Mouse (Mus musculus) heart, embryonic 15.5 days (tissue): ENCODE results near the gene Pde6c. TPM values are rescaled to one million over a fixed set of nuclear protein-coding genes. Genes with fewer than 3 reads are reported as not detected.
A peak's percentile ranks its signal among the peaks of the same experiment; 100 is the strongest.

ENCODE experiments used
- ATAC-seq: fragments of 200-750 bp; cut with Nextera tagmentation; replicated peaks from 2 replicates; pipeline ENCODE4 v1.8.0; 2017; ENCODE audit warnings: low read depth, moderate TSS enrichment; ENCODE audit not compliant: insufficient number of reproducible peaks, insufficient read depth, low FRiP score
- H3K27ac ChIP-seq: fragments of 300-500 bp; sonication (generic); 2 replicates; pipeline ENCODE4 v1.5.1; 2015; ENCODE audit warnings: mild to moderate bottlenecking, inconsistent platforms
- H3K27me3 ChIP-seq: fragments of 300-500 bp; sonication (generic); 2 replicates; pipeline ENCODE4 v1.6.1; 2015; ENCODE audit warnings: inconsistent platforms
- H3K36me3 ChIP-seq: fragments of 300-500 bp; sonication (generic); 2 replicates; pipeline ENCODE4 v1.6.1; 2015; ENCODE audit warnings: mild to moderate bottlenecking, inconsistent platforms
- H3K4me1 ChIP-seq: fragments of 300-500 bp; sonication (generic); replicated peaks from 2 replicates; pipeline ENCODE4 v1.6.1; 2015; ENCODE audit warnings: inconsistent platforms
- H3K4me2 ChIP-seq: fragments of 300-500 bp; sonication (generic); 2 replicates; pipeline ENCODE4 v1.6.1; 2015; ENCODE audit warnings: inconsistent platforms, mild to moderate bottlenecking, moderate library complexity
- H3K4me3 ChIP-seq: fragments of 300-500 bp; sonication (generic); 2 replicates; pipeline ENCODE4 v1.5.1; 2015; ENCODE audit warnings: mild to moderate bottlenecking, inconsistent platforms
- H3K9ac ChIP-seq: fragments of 300-500 bp; sonication (generic); 2 replicates; pipeline ENCODE4 v1.6.1; 2015; ENCODE audit warnings: mild to moderate bottlenecking, inconsistent platforms
- H3K9me3 ChIP-seq: fragments of 300-500 bp; sonication (generic); replicated peaks from 2 replicates; pipeline ENCODE4 v1.6.1; 2016; ENCODE audit warnings: inconsistent platforms
- WGBS: fragments of 180-500 bp; shearing (Covaris S2); methylation state at CpG from one replicate; pipeline ENCODE4 v1.1.7; 2015; ENCODE audit warnings: mixed read lengths; 5-methylcytosine and 5-hydroxymethylcytosine counted together
- polyA plus RNA-seq: library from polyadenylated mRNA; unstranded; fragments of >200 nt; fragmentation: Nextera tagmentation; extraction: Ambion mirVana; gene quantifications from 2 replicates; pipeline ENCODE4 v1.2.1, GENCODE M21; 2015

Gene Pde6c
- not detected in 2 replicates for polyA plus RNA-seq

DNA sequence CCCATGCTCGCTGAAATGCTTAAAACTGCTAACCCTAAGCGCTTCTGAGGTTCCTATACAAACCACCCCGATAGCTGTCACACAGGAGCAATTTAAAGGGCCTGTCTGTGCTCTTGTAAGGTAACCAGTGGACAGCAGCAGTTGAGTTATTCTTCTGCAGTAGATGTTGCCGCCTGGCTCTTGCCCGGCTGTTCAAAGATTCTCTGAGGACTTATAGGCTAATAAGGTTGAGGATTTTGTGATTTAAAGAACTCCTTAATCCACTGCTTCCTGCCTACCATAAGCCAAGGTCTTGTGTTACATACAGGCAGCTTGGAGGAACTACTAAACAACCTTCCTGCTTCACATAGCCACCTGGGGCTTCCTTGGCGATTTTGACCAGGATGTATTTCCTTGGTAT is at the start of gene Pde6c:
TSS of gene Pde6c (plus strand) at position 301 of the 400 bp plus-strand sequence.
- no peak within 1 kb of the TSS for H3K4me2 ChIP-seq
- no peaks in the 10 kb centered on the region for H3K9me3 ChIP-seq
- H3K9ac ChIP-seq: no peak within 1 kb of the TSS
- H3K4me1 ChIP-seq: no peaks in the 10 kb centered on the region
- 77% methylated on average over 6 of the region's 6 CpGs for WGBS
- H3K4me3 ChIP-seq: no peak within 1 kb of the TSS
- no peaks in the 10 kb centered on the region for H3K36me3 ChIP-seq
- H3K27ac ChIP-seq: no peak within 1 kb of the TSS
- no peak for ATAC-seq
- H3K27me3 ChIP-seq: 0 out of 2 replicates have a peak, but pooled peaks cover 4% of the 10 kb centered on the region

DNA sequence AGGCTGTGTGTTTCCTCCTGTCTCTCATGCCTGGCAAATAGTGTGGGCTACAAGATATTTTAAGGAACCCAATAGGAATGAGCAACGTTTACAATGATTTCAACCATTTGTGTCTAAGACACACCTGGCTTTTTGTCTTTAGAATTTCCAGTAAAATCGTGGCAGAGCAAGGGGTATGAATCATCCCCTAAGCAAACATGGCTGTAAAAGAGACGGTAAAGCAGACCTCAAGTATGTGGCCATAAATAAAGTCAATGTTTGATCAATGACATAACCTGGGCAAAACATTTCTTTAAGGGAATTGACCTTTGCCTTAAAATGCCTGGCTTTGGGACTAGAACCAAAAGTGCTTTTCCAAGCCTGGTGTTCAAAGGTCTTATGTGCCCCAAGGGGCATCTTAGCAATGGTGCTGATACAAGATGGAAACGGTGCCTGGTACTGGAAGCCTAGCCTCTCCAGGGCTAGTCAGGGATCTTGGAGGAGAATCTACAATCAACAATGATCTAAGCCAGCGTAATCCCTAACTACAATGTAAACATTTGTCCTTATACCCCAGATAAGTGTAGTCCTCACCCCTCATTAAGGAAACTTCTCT is 49.6 kb upstream of the Pde6c start:
- Histone ChIP-seq H3K27me3 (0 out of 2 replicates have a peak, but pooled peaks cover 3% of the 10 kb centered on the region), H3K9ac (no peak overlapping the region), H3K36me3 (no peaks in the 10 kb centered on the region), H3K27ac (no peak overlapping the region), H3K4me3 (no peak overlapping the region), H3K4me1 (0 out of 2 replicates have a peak, but pooled peaks cover 4% of the 10 kb centered on the region), H3K9me3 (no peaks in the 10 kb centered on the region), H3K4me2 (no peak overlapping the region)
- no peak for ATAC-seq
- WGBS: 59% methylated on average over 5 of the region's 5 CpGs

DNA sequence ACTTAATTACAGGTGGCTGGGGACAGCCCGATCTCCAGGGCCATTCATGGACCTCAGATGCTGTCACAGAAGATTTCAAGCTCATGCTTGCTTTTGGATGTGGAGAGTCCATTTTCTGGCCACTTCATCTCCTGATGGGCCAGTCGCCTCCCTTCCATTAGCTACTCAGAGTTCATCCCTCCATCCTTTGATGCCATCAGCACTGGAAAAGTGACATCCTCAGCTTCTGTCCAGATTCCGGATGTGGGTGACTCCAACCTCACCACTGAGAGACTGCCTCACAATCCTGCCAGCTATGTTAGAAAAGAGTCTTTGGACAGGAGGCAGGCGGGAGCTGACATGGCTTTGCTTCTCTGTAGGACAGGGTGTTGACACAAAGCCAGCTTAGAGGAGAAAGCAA is 46.7 kb upstream of the Pde6c start:
- Histone ChIP-seq H3K27me3 (0 out of 2 replicates have a peak, but pooled peaks cover 3% of the 10 kb centered on the region), H3K9me3 (no peaks in the 10 kb centered on the region), H3K4me2 (no peak overlapping the region), H3K4me1 (0 out of 2 replicates have a peak, but pooled peaks cover 4% of the 10 kb centered on the region), H3K4me3 (no peak overlapping the region), H3K27ac (no peak overlapping the region), H3K9ac (no peak overlapping the region), H3K36me3 (no peaks in the 10 kb centered on the region)
- 71% methylated on average over 4 of the region's 4 CpGs for WGBS
- ATAC-seq: no peak

DNA sequence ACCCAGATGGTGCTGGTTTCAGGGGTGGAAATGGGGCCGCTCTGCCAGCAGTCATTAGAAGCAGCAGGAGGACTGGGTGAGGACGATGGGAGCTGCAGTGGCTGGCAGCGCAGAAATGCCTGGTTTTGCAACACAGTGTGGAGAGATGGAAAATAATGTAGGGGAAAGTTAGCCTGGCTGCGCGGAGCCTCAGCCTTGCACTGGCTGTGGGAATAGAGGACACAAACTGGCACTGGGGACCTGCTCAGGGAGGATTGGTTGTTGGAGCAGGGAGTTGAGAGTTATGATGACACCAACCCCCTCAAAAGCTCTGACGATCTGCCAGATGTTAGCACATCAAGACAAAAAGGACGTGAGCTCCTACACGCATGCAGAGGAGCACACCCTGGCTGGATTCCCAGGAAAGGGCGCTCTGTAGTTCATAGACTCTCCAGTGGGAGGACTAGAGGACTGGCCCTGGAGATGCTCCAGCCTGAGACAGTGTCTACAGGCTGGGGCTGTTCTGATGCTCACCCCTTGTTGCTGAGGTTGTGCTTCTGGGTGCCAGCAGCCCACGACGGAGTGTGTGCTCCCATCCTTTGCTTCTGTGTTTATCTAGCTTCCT is 45.5 kb upstream of the Pde6c start:
- no peaks in the 10 kb centered on the region for H3K36me3 ChIP-seq
- H3K4me1 ChIP-seq: 0 out of 2 replicates have a peak, but pooled peaks cover 4% of the 10 kb centered on the region
- H3K4me2 ChIP-seq: peak overlapping the region; percentile 24; the same call in 1 of the 2 replicates
- WGBS: 44% methylated on average over 11 of the region's 11 CpGs
- H3K9me3 ChIP-seq: no peaks in the 10 kb centered on the region
- 0 out of 2 replicates have a peak, but pooled peaks cover 3% of the 10 kb centered on the region for H3K27me3 ChIP-seq
- H3K4me3 ChIP-seq: no peak overlapping the region
- no peak overlapping the region for H3K27ac ChIP-seq
- ATAC-seq: peak; percentile 74
- H3K9ac ChIP-seq: no peak overlapping the region

DNA sequence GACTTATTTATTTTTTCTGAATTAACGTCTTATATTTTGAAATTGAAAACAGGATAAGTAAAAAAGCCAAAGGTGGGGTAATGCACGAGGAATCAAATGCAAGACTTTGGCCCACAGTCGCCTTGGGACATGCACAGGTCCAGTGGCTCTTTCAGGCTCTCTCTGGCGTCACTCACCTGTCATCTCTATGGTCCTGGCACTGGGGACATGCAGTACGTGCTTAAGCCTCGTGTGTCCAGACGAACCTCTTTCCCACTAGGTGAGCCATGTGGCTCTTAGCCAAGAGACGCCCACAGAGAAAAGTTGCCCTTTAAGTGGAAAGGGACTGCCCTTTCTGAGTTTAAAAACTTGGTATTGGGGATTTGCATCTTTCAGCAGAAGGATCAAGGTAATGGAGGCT is 43.2 kb upstream of the Pde6c start:
- no peak for ATAC-seq
- 69% methylated on average over 8 of the region's 8 CpGs for WGBS

DNA sequence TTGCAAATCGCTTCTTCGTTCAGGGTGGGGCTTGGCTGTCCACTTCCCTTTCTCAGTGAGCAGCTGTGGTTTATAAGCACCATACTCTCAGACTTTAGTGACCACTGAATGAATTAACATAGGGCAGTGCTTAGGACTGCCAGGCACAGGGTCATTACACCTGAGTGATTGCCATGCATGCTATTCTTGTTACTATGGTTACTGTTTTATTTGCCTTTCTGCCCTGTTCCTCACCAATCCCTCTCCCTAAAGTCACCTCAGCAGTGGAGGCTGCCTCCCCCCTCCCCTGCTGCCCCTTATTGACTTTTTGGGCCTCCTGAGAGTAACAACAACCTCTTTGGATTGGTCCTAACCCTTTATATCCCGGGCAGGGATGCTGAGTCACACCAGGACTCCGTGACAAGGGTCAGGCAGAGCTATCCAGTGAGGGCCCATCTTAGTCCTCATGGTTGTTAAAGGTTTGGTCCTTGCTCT is 41.0 kb upstream of the Pde6c start:
- Histone ChIP-seq H3K4me1 (peaks cover 4% of the 10 kb centered on the region; the same call in 1 of the 2 replicates), H3K27ac (no peak overlapping the region), H3K36me3 (no peaks in the 10 kb centered on the region), H3K9ac (no peak overlapping the region), H3K4me2 (no peak overlapping the region), H3K9me3 (no peaks in the 10 kb centered on the region), H3K4me3 (no peak overlapping the region), H3K27me3 (peaks cover 30% of the 10 kb centered on the region)
- no peak for ATAC-seq
- WGBS: 68% methylated on average over 4 of the region's 4 CpGs

More for the DNA sequence above, 43.2 kb upstream of the Pde6c start:
- H3K4me3 ChIP-seq: no peak overlapping the region
- H3K27ac ChIP-seq: no peak overlapping the region
- no peak overlapping the region for H3K9ac ChIP-seq
- no peak overlapping the region for H3K4me2 ChIP-seq
- 0 out of 2 replicates have a peak, but pooled peaks cover 4% of the 10 kb centered on the region for H3K4me1 ChIP-seq
- H3K36me3 ChIP-seq: no peaks in the 10 kb centered on the region
- peaks cover 14% of the 10 kb centered on the region for H3K27me3 ChIP-seq
- H3K9me3 ChIP-seq: no peaks in the 10 kb centered on the region

DNA sequence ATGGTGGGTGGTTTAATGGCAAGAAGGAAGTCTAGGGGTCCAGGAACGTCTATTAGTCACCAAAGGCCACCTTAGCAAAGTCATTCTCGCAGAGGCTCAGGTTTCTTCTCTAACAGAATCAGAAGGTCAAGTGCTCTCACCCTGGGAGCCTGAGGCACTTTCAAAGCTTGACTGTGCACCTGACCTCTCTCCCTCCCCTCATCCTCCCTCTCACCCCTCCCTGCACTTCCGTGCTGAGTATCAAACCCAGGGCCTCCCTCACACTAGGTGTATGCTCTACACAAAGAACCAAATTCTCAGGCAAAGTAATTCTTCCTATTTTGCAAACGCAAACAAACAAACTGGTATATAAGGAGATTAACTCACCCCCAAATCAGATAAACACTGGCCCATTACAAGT is 36.4 kb upstream of the Pde6c start:
- H3K9ac ChIP-seq: no peak overlapping the region
- no peak overlapping the region for H3K4me3 ChIP-seq
- H3K4me2 ChIP-seq: no peak overlapping the region
- peaks cover 8% of the 10 kb centered on the region for H3K4me1 ChIP-seq
- H3K27ac ChIP-seq: no peak overlapping the region
- WGBS: 11% methylated on average over 4 of the region's 4 CpGs
- peaks cover 67% of the 10 kb centered on the region for H3K27me3 ChIP-seq
- no peaks in the 10 kb centered on the region for H3K36me3 ChIP-seq
- no peak for ATAC-seq
- no peaks in the 10 kb centered on the region for H3K9me3 ChIP-seq

DNA sequence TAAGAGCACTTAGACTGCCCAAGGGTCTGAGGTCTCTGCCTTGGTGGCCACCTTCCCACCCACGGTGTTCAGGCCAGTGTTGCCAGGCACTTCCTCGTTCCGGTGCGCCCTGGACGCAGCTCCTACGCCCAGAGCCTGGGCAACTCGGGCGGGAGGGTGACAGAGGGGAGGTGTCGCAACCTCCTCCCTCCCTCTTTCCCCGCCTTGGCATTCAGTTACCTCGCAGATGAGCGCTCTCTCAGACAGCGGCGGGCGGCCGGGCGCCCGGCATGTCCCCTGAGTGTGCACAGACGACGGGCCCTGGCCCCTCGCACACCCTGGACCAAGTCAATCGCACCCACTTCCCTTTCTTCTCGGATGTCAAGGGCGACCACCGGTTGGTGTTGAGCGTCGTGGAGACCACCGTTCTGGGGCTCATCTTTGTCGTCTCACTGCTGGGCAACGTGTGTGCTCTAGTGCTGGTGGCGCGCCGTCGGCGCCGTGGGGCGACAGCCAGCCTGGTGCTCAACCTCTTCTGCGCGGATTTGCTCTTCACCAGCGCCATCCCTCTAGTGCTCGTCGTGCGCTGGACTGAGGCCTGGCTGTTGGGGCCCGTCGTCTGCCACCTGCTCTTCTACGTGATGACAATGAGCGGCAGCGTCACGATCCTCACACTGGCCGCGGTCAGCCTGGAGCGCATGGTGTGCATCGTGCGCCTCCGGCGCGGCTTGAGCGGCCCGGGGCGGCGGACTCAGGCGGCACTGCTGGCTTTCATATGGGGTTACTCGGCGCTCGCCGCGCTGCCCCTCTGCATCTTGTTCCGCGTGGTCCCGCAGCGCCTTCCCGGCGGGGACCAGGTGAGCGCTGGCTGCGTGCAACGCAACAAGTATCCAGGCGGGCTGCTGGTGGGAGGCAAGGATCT is 35.5 kb upstream of the Pde6c start, which contains the start of gene Ffar4:
TSS of gene Ffar4 (plus strand) at position 214 of the 901 bp plus-strand sequence.
- Histone ChIP-seq H3K9ac (no peak within 1 kb of the TSS), H3K27ac (no peak within 1 kb of the TSS), H3K4me1 (peaks cover 8% of the 10 kb centered on the region), H3K9me3 (no peaks in the 10 kb centered on the region), H3K27me3 (peaks cover 67% of the 10 kb centered on the region), H3K4me2 (peak within 1 kb of the TSS; percentile 55), H3K36me3 (no peaks in the 10 kb centered on the region), H3K4me3 (peak within 1 kb of the TSS; percentile 35)
- ATAC-seq: no peak
- under 1% methylated on average over 77 of the region's 77 CpGs for WGBS

DNA sequence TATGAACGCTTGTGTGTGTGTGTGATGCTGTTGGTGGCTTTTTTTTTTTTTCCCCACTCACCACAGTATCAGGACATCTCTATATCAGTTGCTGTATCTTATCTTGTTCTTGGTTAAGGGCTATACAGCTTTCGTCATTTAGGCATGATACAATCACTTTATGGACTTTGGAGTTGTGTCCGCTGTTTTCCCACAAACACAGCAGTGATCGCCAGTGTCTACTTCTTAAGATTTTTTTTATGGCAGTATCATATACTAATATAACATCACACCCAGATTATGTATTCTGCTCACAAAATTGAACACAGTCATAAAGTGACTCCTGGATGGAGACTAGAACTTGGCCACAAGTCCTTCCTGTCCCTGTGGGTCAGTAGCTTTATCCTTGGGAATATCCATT is 24.7 kb upstream of the Pde6c start:
- no peaks in the 10 kb centered on the region; the same call in 1 of the 2 replicates for H3K4me1 ChIP-seq
- no peak overlapping the region for H3K27ac ChIP-seq
- ATAC-seq: no peak
- H3K9ac ChIP-seq: no peak overlapping the region
- H3K36me3 ChIP-seq: no peaks in the 10 kb centered on the region
- no peaks in the 10 kb centered on the region for H3K9me3 ChIP-seq
- WGBS: 81% methylated on average over 4 of the region's 4 CpGs
- H3K4me3 ChIP-seq: no peak overlapping the region
- H3K27me3 ChIP-seq: peaks cover 12% of the 10 kb centered on the region; the same call in 1 of the 2 replicates
- H3K4me2 ChIP-seq: no peak overlapping the region

DNA sequence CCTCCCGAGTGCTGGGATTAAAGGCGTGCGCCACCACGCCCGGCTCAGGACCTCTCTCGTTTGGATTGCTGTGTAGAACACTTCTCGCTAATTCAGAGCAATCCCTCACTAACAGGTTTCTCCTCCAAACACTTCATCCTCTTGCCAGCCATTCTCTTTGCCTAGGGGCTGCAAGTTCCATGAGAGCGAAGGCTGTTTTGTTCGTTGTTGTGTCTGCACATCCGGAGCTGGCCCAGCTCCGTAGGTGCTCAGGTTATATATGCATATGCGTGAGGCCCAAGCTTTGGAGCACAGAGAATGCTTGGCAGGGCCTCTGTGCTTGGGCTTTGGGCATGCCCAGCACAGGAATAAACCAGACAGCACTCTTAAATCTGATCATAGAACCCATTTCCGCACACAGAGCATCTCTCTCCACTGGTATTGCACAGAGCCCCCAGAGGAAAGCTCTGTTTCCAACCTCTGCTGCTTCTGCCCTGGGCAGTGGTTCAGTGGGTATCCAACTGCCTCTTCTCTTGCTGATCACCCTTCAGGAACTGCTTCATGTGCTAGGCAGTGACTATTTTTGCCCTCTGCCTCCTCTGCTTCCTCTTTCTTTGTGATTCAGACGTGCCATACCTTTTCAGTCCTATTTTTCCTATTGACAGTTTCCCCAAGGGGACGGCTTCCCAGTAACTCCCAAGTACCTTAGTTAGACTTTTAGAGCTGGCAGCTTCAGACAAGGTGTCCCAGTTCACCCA is 22.9 kb upstream of the Pde6c start:
- H3K4me3 ChIP-seq: no peak overlapping the region
- 86% methylated on average over 15 of the region's 15 CpGs for WGBS
- H3K27ac ChIP-seq: no peak overlapping the region
- H3K4me1 ChIP-seq: peaks cover 2% of the 10 kb centered on the region; the same call in 1 of the 2 replicates
- no peak overlapping the region for H3K9ac ChIP-seq
- peaks cover 10% of the 10 kb centered on the region; the same call in 1 of the 2 replicates for H3K27me3 ChIP-seq
- no peaks in the 10 kb centered on the region for H3K36me3 ChIP-seq
- no peak for ATAC-seq
- H3K9me3 ChIP-seq: no peaks in the 10 kb centered on the region
- H3K4me2 ChIP-seq: no peak overlapping the region
